Mouse (Mus musculus) kidney, adult 8-10 months (tissue): Measurements from ENCODE around the gene Igf2bp2.

Experiments used
- DNase-seq, 2 experiments: peaks; one replicate each; pipeline ENCODE4 v3.0.0; 2022

The Igf2bp2 gene

GRCm38 (mm10) chr16:22097659-22098058, 65.4 kb downstream of the Igf2bp2 start:
- DNase-seq = no peak

- DNase-seq = no peak
These were observed 67.3 kb downstream of the Igf2bp2 start for GRCm38 (mm10) chr16:22095751-22096150.

- no peak for DNase-seq
These were observed 71.8 kb downstream of the Igf2bp2 start for GRCm38 (mm10) chr16:22091255-22091783.

GRCm38 (mm10) chr16:22085411-22085810, 77.7 kb downstream of the Igf2bp2 start:
- DNase-seq = no peak

GRCm38 (mm10) chr16:22080125-22080710, 82.9 kb downstream of the Igf2bp2 start:
- no peak for DNase-seq

- no peak for DNase-seq
These were observed 86.5 kb downstream of the Igf2bp2 start for GRCm38 (mm10) chr16:22076620-22076941.

- DNase-seq = no peak
These were observed 87.1 kb downstream of the Igf2bp2 start for GRCm38 (mm10) chr16:22075829-22076619.

GRCm38 (mm10) chr16:22075067-22075466, 88.0 kb downstream of the Igf2bp2 start:
- no peak for DNase-seq

- no peak for DNase-seq
These were observed 91.7 kb downstream of the Igf2bp2 start for GRCm38 (mm10) chr16:22071361-22071760.

GRCm38 (mm10) chr16:22067406-22067805, 95.7 kb downstream of the Igf2bp2 start:
- DNase-seq = peak; percentile 21 to 33

GRCm38 (mm10) chr16:22065536-22065935, 97.6 kb downstream of the Igf2bp2 start:
- DNase-seq = no peak

- DNase-seq = no peak
These were observed 100.8 kb downstream of the Igf2bp2 start for GRCm38 (mm10) chr16:22062284-22062683.

GRCm38 (mm10) chr16:22061555-22062160, 101.4 kb downstream of the Igf2bp2 start:
- DNase-seq = no peak

- no peak for DNase-seq
These were observed 102.7 kb downstream of the Igf2bp2 start for GRCm38 (mm10) chr16:22060416-22060815.

GRCm38 (mm10) chr16:22058871-22059270, 104.2 kb downstream of the Igf2bp2 start:
- no peak for DNase-seq

GRCm38 (mm10) chr16:22057498-22057897, 105.6 kb downstream of the Igf2bp2 start:
- DNase-seq = no peak

- DNase-seq = no peak
These were observed 109.7 kb downstream of the Igf2bp2 start for GRCm38 (mm10) chr16:22053411-22053810.

- DNase-seq = no peak
These were observed 116.2 kb downstream of the Igf2bp2 start for GRCm38 (mm10) chr16:22046739-22047366.

- no peak for DNase-seq
These were observed 117.2 kb downstream of the Igf2bp2 start for GRCm38 (mm10) chr16:22045930-22046329.

GRCm38 (mm10) chr16:22043830-22044229, 119.3 kb downstream of the Igf2bp2 start:
- DNase-seq = no peak

- DNase-seq = no peak
These were observed 123.1 kb downstream of the Igf2bp2 start for GRCm38 (mm10) chr16:22039978-22040377.

- no peak for DNase-seq
These were observed 124.5 kb downstream of the Igf2bp2 start for GRCm38 (mm10) chr16:22038554-22038953.

GRCm38 (mm10) chr16:22027474-22027873, 135.6 kb downstream of the Igf2bp2 start:
- DNase-seq = no peak
